ENCODE assay signal across 30 mouse cellular contexts in the genomic region with DNA sequence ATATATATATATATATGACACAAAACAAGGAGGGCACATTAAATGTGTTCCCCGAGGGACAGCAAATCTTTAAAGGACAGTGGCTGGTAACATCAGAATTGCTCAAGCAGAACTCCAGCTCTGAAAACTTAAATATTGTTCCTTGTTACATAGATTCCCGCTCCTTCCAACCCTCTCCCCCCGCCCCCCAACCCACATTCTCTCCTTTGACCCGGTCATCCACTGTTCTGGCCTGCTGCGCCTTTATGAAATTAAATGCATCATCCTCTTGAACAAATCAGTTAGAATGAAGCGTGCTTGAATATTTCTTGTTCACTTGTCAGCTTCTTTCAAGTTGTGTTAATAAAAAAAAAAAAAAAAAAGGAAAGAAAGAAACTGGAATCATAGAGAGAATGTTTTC. TPM values are rescaled to one million over a fixed set of nuclear protein-coding genes. Genes with fewer than 3 reads are reported as not detected.
"Had no signal": no experiment of that assay in that cellular context is flagged by ENCODE, and none has a peak within 500 bp of the region (broad histone marks: within the 10 kb centered on the region; RNA-seq: fewer than 3 reads in every experiment).

No protein-coding gene starts in this region.

- H3K4me3 ChIP-seq: embryonic facial prominence, embryonic 10.5 days; embryonic facial prominence, embryonic 12.5 days; embryonic facial prominence, embryonic 13.5 days; embryonic facial prominence, embryonic 15.5 days; erythroblast, embryonic 14.5 days; forebrain, embryonic 10.5 days; forebrain, embryonic 12.5 days; forebrain, embryonic 13.5 days; forebrain, embryonic 15.5 days; gastrocnemius, adult 2 months; heart, adult 2 months had no signal

- H3K9ac ChIP-seq: embryonic facial prominence, embryonic 12.5 days; embryonic facial prominence, embryonic 13.5 days; embryonic facial prominence, embryonic 15.5 days; forebrain, embryonic 12.5 days; forebrain, embryonic 13.5 days; forebrain, embryonic 15.5 days; forebrain, postnatal 0 days had no signal

- H3K4me1 ChIP-seq: embryonic facial prominence, embryonic 10.5 days; embryonic facial prominence, embryonic 12.5 days; embryonic facial prominence, embryonic 13.5 days; embryonic facial prominence, embryonic 15.5 days had no signal

- H3K9me3 ChIP-seq: embryonic facial prominence, embryonic 10.5 days; embryonic facial prominence, embryonic 12.5 days; embryonic facial prominence, embryonic 13.5 days; embryonic facial prominence, embryonic 15.5 days; forebrain, embryonic 10.5 days; forebrain, embryonic 12.5 days; forebrain, embryonic 13.5 days; forebrain, embryonic 15.5 days had no signal

- H3K36me3 ChIP-seq: embryonic facial prominence, embryonic 10.5 days; embryonic facial prominence, embryonic 12.5 days; embryonic facial prominence, embryonic 13.5 days; embryonic facial prominence, embryonic 15.5 days; forebrain, embryonic 10.5 days; forebrain, embryonic 12.5 days; forebrain, embryonic 15.5 days had no signal

- DNase-seq: cerebellum, adult 2 months; cerebellum, adult 8-10 months; cerebellum, adult 9-10 months; cerebellum, adult 9-11 months; cerebellum, postnatal 10 days; cerebellum, postnatal 14 days; cerebellum, postnatal 25 days; cerebellum, postnatal 36 days; embryo, embryonic 11 days; forebrain, postnatal 0 days; gastrocnemius, adult 2 months; gastrocnemius, postnatal 14 days; gastrocnemius, postnatal 25 days; gastrocnemius, postnatal 36 days; heart, adult 11 months; heart, adult 18-20 months; heart, adult 2 months had no signal

- H3K27ac ChIP-seq: embryonic facial prominence, embryonic 10.5 days; embryonic facial prominence, embryonic 12.5 days; embryonic facial prominence, embryonic 13.5 days; embryonic facial prominence, embryonic 15.5 days; forebrain, embryonic 10.5 days; forebrain, embryonic 12.5 days; forebrain, embryonic 13.5 days; forebrain, embryonic 15.5 days; gastrocnemius, adult 2 months; heart, adult 2 months had no signal

- H3K4me2 ChIP-seq: embryonic facial prominence, embryonic 12.5 days; embryonic facial prominence, embryonic 13.5 days; embryonic facial prominence, embryonic 15.5 days; forebrain, embryonic 12.5 days; forebrain, embryonic 13.5 days; forebrain, embryonic 15.5 days had no signal

- ATAC-seq: forebrain, embryonic 13.5 days; forebrain, embryonic 14.5 days; forebrain, embryonic 15.5 days; forebrain, embryonic 16.5 days; forebrain, postnatal 0 days had no signal

- H3K27me3 ChIP-seq: embryonic facial prominence, embryonic 12.5 days; embryonic facial prominence, embryonic 13.5 days; embryonic facial prominence, embryonic 15.5 days; forebrain, embryonic 12.5 days; forebrain, embryonic 13.5 days; forebrain, embryonic 15.5 days had no signal

RNA-seq across cellular contexts. Expression of gene Cadm2, which starts 15.0 kb away (rescaled TPM):
- total RNA-seq: common myeloid progenitor, adult 5-6 weeks; granulocyte monocyte progenitor cell, adult 5-6 weeks had no signal
- polyA plus RNA-seq: erythroblast, embryonic 14.5 days had no signal
